22 mouse cellular contexts compared by ENCODE assay signal in genomic region chr9:58364325-58364724, GRCm38 (mm10). TPM values are rescaled to one million over a fixed set of nuclear protein-coding genes. Genes with fewer than 3 reads are reported as not detected.
"Had no signal": no experiment of that assay in that cellular context is flagged by ENCODE, and none has a peak within 500 bp of the region (broad histone marks: within the 10 kb centered on the region; RNA-seq: fewer than 3 reads in every experiment).

No protein-coding gene starts in this region.

- DNase-seq: gastrocnemius, postnatal 14 days; gastrocnemius, postnatal 36 days; heart, adult 11 months; heart, adult 2 months; heart, postnatal 14 days; heart, postnatal 36 days; kidney, adult 11 months; kidney, adult 2 months; kidney, adult 9 months; kidney, postnatal 14 days; kidney, postnatal 36 days; liver; liver, embryonic 13.5 days had no signal

RNA-seq across cellular contexts. Expression of gene Tbc1d21, which starts 5.9 kb away (rescaled TPM):
- total RNA-seq: gastrocnemius, adult 18-20 months; gastrocnemius, adult 8-10 months; gastrocnemius, postnatal 14 days; gastrocnemius, postnatal 36 days; heart, adult 2 months; heart, postnatal 14 days; heart, postnatal 36 days; hematopoietic stem cell, adult 5-6 weeks; hindbrain, postnatal 0 days; layer of hippocampus, adult 2 months; layer of hippocampus, postnatal 10 days; layer of hippocampus, postnatal 25 days; left cerebral cortex, adult 2 months; left cerebral cortex, postnatal 36 days had no signal

RNA-seq across cellular contexts. Expression of gene Loxl1, which starts 51.3 kb away (rescaled TPM):
- total RNA-seq: hematopoietic stem cell, adult 5-6 weeks had no signal
